Mouse (Mus musculus) stomach, adult 2 months (tissue): ENCODE data around the gene Adprhl1. TPM values are rescaled to one million over a fixed set of nuclear protein-coding genes. Genes with fewer than 3 reads are reported as not detected.

Experiments used
- polyA plus RNA-seq: library from polyadenylated mRNA; depleted of rRNA; stranded (reverse); fragments of >200 nt; gene quantifications from 2 replicates; pipeline ENCODE4 v1.2.3, GENCODE M21; 2012; rRNA removed

Adprhl1 gene
- 0.37 and 0.47 TPM in 2 replicates for polyA plus RNA-seq

GRCm38 (mm10) chr8:13254019-13254418, at the start of gene Adprhl1:
Adprhl1 (minus strand) TSS chr8:13254162.

GRCm38 (mm10) chr8:13287692-13288623, 34.0 kb upstream of the Adprhl1 start, which contains the start of the genes Dcun1d2 and Tmco3:
Dcun1d2 (minus strand) TSS chr8:13288131.
Tmco3 (plus strand) TSS chr8:13288190.

GRCm38 (mm10) chr8:13200301-13201012, 53.5 kb downstream of the Adprhl1 start, which contains the start of gene Grtp1:
Grtp1 (minus strand) TSS chr8:13200620.

Other genes with a start within 250 kb of the Adprhl1 start
- 0.15 and 0.61 TPM in 2 replicates for gene F7, start 228.1 kb downstream of the Adprhl1 start, polyA plus RNA-seq
- gene F10, start 216.9 kb downstream of the Adprhl1 start, polyA plus RNA-seq: 0.09 and 0.61 TPM in 2 replicates
- 3.0 and 4.2 TPM in 2 replicates for gene Proz, start 193.2 kb downstream of the Adprhl1 start, polyA plus RNA-seq
- 9.2 and 9.7 TPM in 2 replicates for gene Pcid2, start 148.7 kb downstream of the Adprhl1 start, polyA plus RNA-seq
- 23.8 and 27.4 TPM in 2 replicates for gene Cul4a, start 148.5 kb downstream of the Adprhl1 start, polyA plus RNA-seq
- 148 and 156 TPM in 2 replicates for gene Lamp1, start 95.0 kb downstream of the Adprhl1 start, polyA plus RNA-seq
- gene Grtp1, start 53.5 kb downstream of the Adprhl1 start, polyA plus RNA-seq: 11.9 and 12.2 TPM in 2 replicates
- 8.1 and 8.3 TPM in 2 replicates for gene Dcun1d2, start 34.0 kb upstream of the Adprhl1 start, polyA plus RNA-seq
- 27.8 and 32.6 TPM in 2 replicates for gene Tmco3, start 34.0 kb upstream of the Adprhl1 start, polyA plus RNA-seq
- gene Tfdp1, start 84.6 kb upstream of the Adprhl1 start, polyA plus RNA-seq: 8.0 and 11.2 TPM in 2 replicates
- 1,406 and 2,359 TPM in 2 replicates for gene Atp4b, start 142.7 kb upstream of the Adprhl1 start, polyA plus RNA-seq
- 0.03 TPM in 1 of 2 replicates, not detected in the other for gene Grk1, start 150.9 kb upstream of the Adprhl1 start, polyA plus RNA-seq
- 8.4 and 9.7 TPM in 2 replicates for gene Tmem255b, start 181.0 kb upstream of the Adprhl1 start, polyA plus RNA-seq
- gene Gas6, start 240.3 kb upstream of the Adprhl1 start, polyA plus RNA-seq: 137 and 204 TPM in 2 replicates